Mouse (Mus musculus) embryonic fibroblast, embryonic 13.5 days (primary cell): ENCODE measurements at regions not wholly inside any gene's neighbourhood (a gene's known extent, or its start where the extent isn't known, plus 50 kb on each side); places are given as distances from the start of the nearest gene placed in this dataset.

Experiments used
- CTCF ChIP-seq: IDR thresholded peaks from 2 replicates; pipeline ENCODE4 v1.5.1; 2011; ENCODE audit warnings: mild to moderate bottlenecking, control low read depth, low read length, moderate library complexity, borderline replicate concordance; ENCODE audit not compliant: insufficient read depth
- POLR2A ChIP-seq: IDR thresholded peaks from 2 replicates; pipeline ENCODE4 v1.6.1; 2011; ENCODE audit warnings: low read depth, mild to moderate bottlenecking, control low read depth, low read length, moderate library complexity

DNA sequence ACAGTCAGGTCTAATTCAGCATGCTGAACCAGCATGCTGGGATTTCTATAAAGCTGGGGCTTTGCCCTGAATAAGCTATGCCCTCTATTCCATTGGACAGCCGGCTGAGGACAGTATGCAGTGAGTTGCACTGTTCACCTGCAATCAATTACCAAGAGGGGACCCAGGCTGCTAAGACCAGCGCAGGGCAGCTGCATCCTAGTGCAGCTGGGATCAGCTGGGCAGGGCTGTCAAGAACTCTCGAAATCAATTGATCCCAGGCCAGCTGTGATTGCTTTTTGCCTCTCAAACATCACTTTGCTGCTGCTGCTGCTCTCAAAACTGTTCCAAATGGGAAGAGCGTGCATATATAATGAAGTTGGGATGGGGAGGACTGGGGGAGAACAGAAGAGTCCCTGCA, 196.3 kb upstream of the Ferd3l start:
- no peak for TF ChIP-seq CTCF
- no peak for TF ChIP-seq POLR2A
